Mouse (Mus musculus): ENCODE data around the gene Tmem252.

- no peak for TF ChIP-seq CTCF (IDR thresholded peaks at IDR 0.05; ENCODE audit: insufficient read depth, low read depth, low read length)
- no peak for TF ChIP-seq POLR2A (IDR thresholded peaks at IDR 0.05; ENCODE audit: insufficient read depth, low read depth, low read length)
These were observed 31.6 kb downstream of the Tmem252 start for GRCm38 (mm10) chr19:24705395-24705794.

Data from olfactory bulb, adult 2 months (tissue).